Mouse (Mus musculus) CH12.LX (cell line): ENCODE data around the gene Zfp30. TPM values are rescaled to one million over a fixed set of nuclear protein-coding genes. Genes with fewer than 3 reads are reported as not detected.
A peak's percentile ranks its signal among the peaks of the same experiment; 100 is the strongest.

Experiments
- DNase-seq: peaks from one replicate; pipeline ENCODE4 v3.0.0-alpha.2; 2013; ENCODE audit errors: extremely low read depth
- H3K27ac ChIP-seq: 2 replicates; pipeline ENCODE4 v1.5.1; 2012; ENCODE audit warnings: low read depth, mild to moderate bottlenecking, control low read depth, moderate library complexity; ENCODE audit not compliant: insufficient read depth
- H3K27me3 ChIP-seq: replicated peaks from 2 replicates; pipeline ENCODE3; 2012; ENCODE audit warnings: inconsistent platforms
- H3K36me3 ChIP-seq, 2 experiments: replicated peaks in 1 of 2; 2 replicates each; pipeline versions ENCODE3 to v1.6.1; 2012; ENCODE audit warnings: inconsistent platforms in 1 of 2, low read length in 1 of 2, mild to moderate bottlenecking in 1 of 2, mixed read lengths in 1 of 2, moderate library complexity in 1 of 2; ENCODE audit not compliant: control insufficient read depth in 1 of 2, insufficient read depth in 1 of 2
- H3K4me1 ChIP-seq, 2 experiments: 2 replicates each; pipeline ENCODE4 v1.6.1; 2012; ENCODE audit warnings: inconsistent platforms in 1 of 2, moderate library complexity in 1 of 2; ENCODE audit not compliant: insufficient read depth in 2 of 2, control insufficient read depth in 1 of 2
- H3K4me2 ChIP-seq: 2 replicates; pipeline ENCODE4 v1.6.1; 2012; ENCODE audit warnings: low read depth, mild to moderate bottlenecking, control low read depth; ENCODE audit not compliant: poor library complexity, insufficient read depth, severe bottlenecking
- H3K4me3 ChIP-seq, 3 experiments: fragments of 150-350 bp in 1 of 3; sonication (generic) in 1 of 3; replicated peaks in 1 of 3; 2 replicates each; pipeline versions ENCODE3 to v1.5.1; 2011 to 2012; ENCODE audit warnings: low read depth in 2 of 3, low read length in 2 of 3, mild to moderate bottlenecking in 2 of 3, moderate library complexity in 2 of 3, control low read depth in 1 of 3, improper control_type of control experiment in 1 of 3, inconsistent platforms in 1 of 3, mixed read lengths in 1 of 3; ENCODE audit not compliant: poor library complexity in 1 of 3
- H3K79me2 ChIP-seq: replicated peaks from 2 replicates; pipeline ENCODE4 v1.6.1; 2012; ENCODE audit warnings: mild to moderate bottlenecking, moderate library complexity; ENCODE audit not compliant: control insufficient read depth, poor library complexity, insufficient read depth, severe bottlenecking; ENCODE audit errors: extremely low read depth
- H3K9ac ChIP-seq: 2 replicates; pipeline ENCODE4 v1.6.1; 2012; ENCODE audit warnings: low read depth, mild to moderate bottlenecking, control low read depth, moderate library complexity; ENCODE audit not compliant: insufficient read depth
- H3K9me3 ChIP-seq: replicated peaks from 2 replicates; pipeline ENCODE3; 2012; ENCODE audit warnings: low read length, inconsistent platforms, mixed read lengths
- BHLHE40 ChIP-seq: IDR thresholded peaks from 2 replicates; pipeline ENCODE4 v1.6.1; 2011; ENCODE audit warnings: mild to moderate bottlenecking, low read depth, low read length, improper control_type of control experiment
- CHD1 ChIP-seq: IDR thresholded peaks from 2 replicates; pipeline ENCODE4 v1.6.1; 2012; ENCODE audit warnings: low read depth, low read length, improper control_type of control experiment, inconsistent platforms
- CHD2 ChIP-seq: IDR thresholded peaks from 2 replicates; pipeline ENCODE4 v1.6.1; 2011; ENCODE audit warnings: low read length, improper control_type of control experiment
- CTCF ChIP-seq, 2 experiments: IDR thresholded peaks in 1 of 2; conservative IDR thresholded peaks in 1 of 2; 2 replicates each; pipeline ENCODE4 v1.5.1; 2011 to 2012; ENCODE audit warnings: low read depth in 2 of 2, low read length in 2 of 2, improper control_type of control experiment in 1 of 2, inconsistent platforms in 1 of 2, mild to moderate bottlenecking in 1 of 2, moderate library complexity in 1 of 2
- E2F4 ChIP-seq: IDR thresholded peaks from 2 replicates; pipeline ENCODE4 v1.6.1; 2011; ENCODE audit warnings: low read depth, low read length, improper control_type of control experiment; ENCODE audit not compliant: insufficient replicate concordance
- EP300 ChIP-seq: IDR thresholded peaks from 2 replicates; pipeline ENCODE4 v1.6.1; 2011; ENCODE audit warnings: low read length, improper control_type of control experiment
- ETS1 ChIP-seq: conservative IDR thresholded peaks from 2 replicates; pipeline ENCODE4 v1.6.1; 2012; ENCODE audit warnings: low read depth, mild to moderate bottlenecking, inconsistent platforms, low read length, improper control_type of control experiment, moderate library complexity
- JUND ChIP-seq: conservative IDR thresholded peaks from 2 replicates; pipeline ENCODE4 v1.6.1; 2011; ENCODE audit warnings: low read depth, low read length, improper control_type of control experiment
- MAFK ChIP-seq: IDR thresholded peaks from 2 replicates; pipeline ENCODE4 v1.6.1; 2011; ENCODE audit warnings: low read length, improper control_type of control experiment; ENCODE audit not compliant: insufficient replicate concordance
- MAX ChIP-seq: IDR thresholded peaks from 2 replicates; pipeline ENCODE4 v1.6.1; 2011; ENCODE audit warnings: low read length, improper control_type of control experiment
- MAZ ChIP-seq: IDR thresholded peaks from 2 replicates; pipeline ENCODE4 v1.6.1; 2012; ENCODE audit warnings: low read depth, mild to moderate bottlenecking, inconsistent platforms, low read length, improper control_type of control experiment, moderate library complexity
- NELFE ChIP-seq: IDR thresholded peaks from 2 replicates; pipeline ENCODE4 v1.6.1; 2011; ENCODE audit warnings: low read depth, low read length, improper control_type of control experiment
- PAX5 ChIP-seq: IDR thresholded peaks from 2 replicates; pipeline ENCODE4 v1.6.1; 2012; ENCODE audit warnings: low read length, inconsistent platforms, mixed read lengths
- POLR2AphosphoS2 ChIP-seq: IDR thresholded peaks from 2 replicates; pipeline ENCODE4 v1.6.1; 2011; ENCODE audit warnings: low read depth, low read length, improper control_type of control experiment
- RAD21 ChIP-seq: IDR thresholded peaks from 2 replicates; pipeline ENCODE4 v1.6.1; 2011; ENCODE audit warnings: low read depth, mild to moderate bottlenecking, low read length, improper control_type of control experiment, moderate library complexity
- RCOR1 ChIP-seq: conservative IDR thresholded peaks from 2 replicates; pipeline ENCODE4 v1.6.1; 2012; ENCODE audit warnings: low read depth, mild to moderate bottlenecking, inconsistent platforms, low read length, improper control_type of control experiment
- SIN3A ChIP-seq: IDR thresholded peaks from 2 replicates; pipeline ENCODE4 v1.6.1; 2012; ENCODE audit warnings: low read length, improper control_type of control experiment, inconsistent platforms
- SMC3 ChIP-seq: IDR thresholded peaks from 2 replicates; pipeline ENCODE4 v1.6.1; 2011; ENCODE audit warnings: low read depth, low read length, improper control_type of control experiment
- USF1 ChIP-seq: IDR thresholded peaks from 2 replicates; pipeline ENCODE4 v1.6.1; 2014; ENCODE audit warnings: low read depth, mild to moderate bottlenecking, inconsistent platforms, low read length, improper control_type of control experiment
- USF2 ChIP-seq: conservative IDR thresholded peaks from 2 replicates; pipeline ENCODE4 v1.6.1; 2011; ENCODE audit warnings: low read depth, low read length, improper control_type of control experiment
- ZC3H11A ChIP-seq: IDR thresholded peaks from 2 replicates; pipeline ENCODE4 v1.6.1; 2012; ENCODE audit warnings: low read depth, mild to moderate bottlenecking, inconsistent platforms, low read length, improper control_type of control experiment
- ZKSCAN1 ChIP-seq: IDR thresholded peaks from 2 replicates; pipeline ENCODE4 v1.6.1; 2012; ENCODE audit warnings: low read depth, inconsistent platforms, low read length, improper control_type of control experiment, borderline replicate concordance
- ZMIZ1 ChIP-seq: IDR thresholded peaks from 2 replicates; pipeline ENCODE4 v1.6.1; 2012; ENCODE audit warnings: low read depth, mild to moderate bottlenecking, inconsistent platforms, low read length, improper control_type of control experiment
- ZNF384 ChIP-seq: IDR thresholded peaks from 2 replicates; pipeline ENCODE4 v1.6.1; 2012; ENCODE audit warnings: low read depth, low read length, improper control_type of control experiment, inconsistent platforms
- dilution Hi-C: fragments of 300-500 bp; cut with MboI; formaldehyde crosslinking; loops from 2 replicates; pipeline ENCODE4 v1.14.3; 2020; ENCODE audit warnings: low sequenced_read_pairs; ENCODE audit not compliant: extremely low pct_unique_long_range_greater_than_20kb, extremely low pct_ligation_motif_present
- in situ Hi-C: fragments of 300-500 bp; cut with MboI; formaldehyde crosslinking; loops from 3 replicates; pipeline ENCODE4 v1.14.3; 2019; ENCODE audit warnings: low sequenced_read_pairs, low pct_ligation_motif_present, low pct_unique_long_range_greater_than_20kb, mixed read lengths
- polyA plus RNA-seq: library from polyadenylated mRNA; unstranded; fragments of >175 nt; gene quantifications from 2 replicates; pipeline ENCODE4 v1.2.1, GENCODE M21; 2012; ENCODE audit warnings: low read depth; ENCODE audit not compliant: insufficient read length
- total RNA-seq, 2 experiments: library from RNA; depleted of rRNA; stranded (reverse); fragments of 300-350 nt in 1 of 2; fragments of >200 nt in 1 of 2; gene quantifications; 2 replicates each; pipeline ENCODE4 v1.2.3; 2012 to 2014

Zfp30 gene
- total and polyA plus RNA-seq, 3 experiments = 0.54 to 0.76 (median 0.76) TPM

GRCm38 (mm10) chr7:29814381-29814780 lies 30.6 kb downstream of the Zfp30 start:
- Histone ChIP-seq H3K4me3 (no peak overlapping the region), H3K4me2 (no peak overlapping the region), H3K36me3 (peaks cover 0 to 9% of the 10 kb centered on the region in 2 experiments), H3K27me3 (no peaks in the 10 kb centered on the region), H3K4me1 (peaks cover 9 to 36% of the 10 kb centered on the region in 2 experiments), H3K79me2 (peaks cover 9% of the 10 kb centered on the region), H3K27ac (no peak overlapping the region), H3K9me3 (no peaks in the 10 kb centered on the region), H3K9ac (no peak overlapping the region)
- TF ChIP-seq PAX5 (no peak), MAFK (no peak)
- DNase-seq = no peak
- in situ Hi-C loops = no loop called here
- dilution Hi-C loops = no loop called here

DNA sequence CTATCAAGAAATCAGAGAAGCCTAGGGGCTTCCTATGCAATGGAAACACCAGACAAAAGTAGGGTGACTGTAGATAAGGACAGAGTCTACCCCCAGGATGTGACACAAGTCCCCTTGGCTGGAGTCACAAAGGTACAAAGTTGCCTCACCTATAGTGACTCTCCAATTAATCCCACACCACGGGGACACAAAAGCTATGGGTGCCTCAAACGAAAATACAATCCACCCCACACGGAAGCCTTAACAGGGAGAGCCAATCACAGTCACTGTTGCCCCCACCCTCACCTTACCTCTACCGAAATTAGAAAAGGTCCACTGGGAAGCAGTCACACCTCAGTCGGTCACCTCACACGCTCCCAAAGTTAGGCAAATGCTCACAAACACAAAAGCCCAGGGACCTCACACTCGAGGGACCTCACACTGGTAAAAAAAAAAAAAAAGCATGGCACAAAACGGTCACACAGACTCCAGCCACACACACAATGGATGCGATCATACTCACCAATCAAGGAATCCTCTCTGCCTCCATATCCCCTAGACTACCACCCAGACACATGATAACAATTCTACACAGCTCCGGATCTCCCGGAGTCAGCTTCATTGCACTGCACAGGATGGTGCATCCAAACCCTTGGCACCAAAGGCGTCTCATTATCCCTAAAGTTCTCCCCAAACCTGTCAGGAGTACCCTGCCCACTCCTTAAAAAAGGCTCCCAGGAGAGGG lies 31.4 kb downstream of the Zfp30 start:
- peaks cover 14% of the 10 kb centered on the region for H3K79me2 ChIP-seq
- peaks cover 9 to 40% of the 10 kb centered on the region in 2 experiments for H3K4me1 ChIP-seq
- dilution Hi-C loops = no loop called here
- peak; percentile 17 for DNase-seq
- no peak overlapping the region for H3K27ac ChIP-seq
- H3K9me3 ChIP-seq = no peaks in the 10 kb centered on the region
- peak overlapping the region; percentile 60 to 98 (median 88) for H3K4me3 ChIP-seq
- H3K4me2 ChIP-seq = peak overlapping the region; percentile 98
- peak overlapping the region; percentile 77 for H3K9ac ChIP-seq
- 0 out of 2 replicates have a peak, but pooled peaks have one; percentile 41 for TF ChIP-seq CHD1
- no peak for TF ChIP-seq POLR2AphosphoS2
- TF ChIP-seq ZNF384 = peak; percentile 55; the same call in 1 of the 2 replicates
- no peak for TF ChIP-seq MAX
- TF ChIP-seq, all 38 proteins: peak for 2
- Histone ChIP-seq H3K36me3 (peaks cover 0 to 11% of the 10 kb centered on the region in 2 experiments), H3K27me3 (no peaks in the 10 kb centered on the region)
- in situ Hi-C loops = no loop called here

GRCm38 (mm10) chr7:29815910-29816429 lies 32.2 kb downstream of the Zfp30 start, which contains the start of gene Zfp790:
Gene Zfp790, plus strand, starts transcription at chr7:29816114.
- dilution Hi-C loops (no loop called here), in situ Hi-C loops (no loop called here)
- Histone ChIP-seq H3K27me3 (no peaks in the 10 kb centered on the region), H3K9ac (peak within 1 kb of the TSS; percentile 77), H3K4me1 (peaks cover 9 to 40% of the 10 kb centered on the region in 2 experiments), H3K4me2 (peak within 1 kb of the TSS; percentile 98), H3K79me2 (peaks cover 19% of the 10 kb centered on the region), H3K36me3 (peaks cover 2 to 16% of the 10 kb centered on the region in 2 experiments), H3K9me3 (no peaks in the 10 kb centered on the region), H3K27ac (peak within 1 kb of the TSS; percentile 53), H3K4me3 (peak within 1 kb of the TSS; percentile 60 to 98 (median 88))
- DNase-seq = peak; percentile 96
- TF ChIP-seq MAZ = peak; percentile 18; the same call in 1 of the 2 replicates
- peak; percentile 52; the same call in 1 of the 2 replicates for TF ChIP-seq MAFK
- no peak for TF ChIP-seq USF2
- TF ChIP-seq RAD21 = no peak
- no peak for TF ChIP-seq USF1
- TF ChIP-seq CHD2 = peak; percentile 54; the same call in 1 of the 2 replicates
- TF ChIP-seq ZNF384 = no peak
- no peak for TF ChIP-seq E2F4
- TF ChIP-seq SMC3 = no peak
- 0 out of 2 replicates have a peak, but pooled peaks have one; percentile 3 for TF ChIP-seq BHLHE40
- TF ChIP-seq ZKSCAN1 = no peak
- no peak for TF ChIP-seq EP300
- TF ChIP-seq JUND = no peak
- TF ChIP-seq SIN3A = peak; percentile 90
- 0 out of 2 replicates have a peak, but pooled peaks have one; percentile 50 for TF ChIP-seq ZMIZ1
- TF ChIP-seq ETS1 = no peak; the same call in 1 of the 2 replicates
- peak; percentile 59 for TF ChIP-seq NELFE
- TF ChIP-seq RCOR1 = no peak
- TF ChIP-seq ZC3H11A = no peak
- TF ChIP-seq MAX = peak; percentile 87
- TF ChIP-seq CTCF (conservative IDR thresholded peaks at IDR 0.05 in 1 of 2, IDR thresholded peaks at IDR 0.05 in 1 of 2; ENCODE audit: low read depth in 2 of 2, low read length in 2 of 2) = no peak
